Mouse (Mus musculus) small intestine, adult 2 months (tissue): ENCODE results near the gene Fcgbp. TPM values are rescaled to one million over a fixed set of nuclear protein-coding genes. Genes with fewer than 3 reads are reported as not detected.
A peak's percentile ranks its signal among the peaks of the same experiment; 100 is the strongest.

Source experiments
- H3K27ac ChIP-seq: fragments of 200-500 bp; 2 replicates; pipeline ENCODE4 v1.5.1; 2012; ENCODE audit warnings: low read depth, low read length, control low read depth, inconsistent platforms; ENCODE audit not compliant: insufficient read depth
- H3K27me3 ChIP-seq: fragments of 200-500 bp; 2 replicates; pipeline ENCODE4 v1.6.1; 2012; ENCODE audit warnings: mild to moderate bottlenecking, moderate library complexity, low read length, inconsistent platforms; ENCODE audit not compliant: control insufficient read depth, insufficient read depth
- H3K36me3 ChIP-seq: fragments of 200-500 bp; 2 replicates; pipeline ENCODE4 v1.6.1; 2012; ENCODE audit warnings: mild to moderate bottlenecking, low read length, control low read depth, inconsistent platforms; ENCODE audit not compliant: control insufficient read depth, insufficient read depth
- H3K4me1 ChIP-seq: fragments of 200-500 bp; 2 replicates; pipeline ENCODE4 v1.6.1; 2012; ENCODE audit warnings: low read length, inconsistent platforms, mixed read lengths; ENCODE audit not compliant: control insufficient read depth, insufficient read depth, insufficient read length
- H3K4me3 ChIP-seq: fragments of 200-500 bp; 2 replicates; pipeline ENCODE4 v1.5.1; 2012; ENCODE audit warnings: low read depth, mild to moderate bottlenecking, control low read depth, inconsistent platforms, low read length, moderate library complexity
- CTCF ChIP-seq: fragments of 200-500 bp; IDR thresholded peaks from 2 replicates; pipeline ENCODE4 v1.5.1; 2012; ENCODE audit warnings: low read depth, mild to moderate bottlenecking, control low read depth, inconsistent platforms, low read length, moderate library complexity, mixed read lengths; ENCODE audit not compliant: insufficient replicate concordance, insufficient read length; ENCODE audit errors: extremely low read depth
- POLR2A ChIP-seq: fragments of 200-500 bp; IDR thresholded peaks from 2 replicates; pipeline ENCODE4 v1.6.1; 2012; ENCODE audit warnings: low read depth, mild to moderate bottlenecking, control low read depth, inconsistent platforms, low read length, moderate library complexity
- WGBS: fragments of 180-500 bp; shearing (Covaris S2); methylation state at CpG from one replicate; pipeline ENCODE4 v1.1.7; 2018; 5-methylcytosine and 5-hydroxymethylcytosine counted together
- polyA plus RNA-seq: library from polyadenylated mRNA; depleted of rRNA; stranded (reverse); fragments of >200 nt; gene quantifications from 2 replicates; pipeline ENCODE4 v1.2.3, GENCODE M21; 2012; rRNA removed

Fcgbp gene
- polyA plus RNA-seq, 1 experiment = 3,973 TPM

DNA sequence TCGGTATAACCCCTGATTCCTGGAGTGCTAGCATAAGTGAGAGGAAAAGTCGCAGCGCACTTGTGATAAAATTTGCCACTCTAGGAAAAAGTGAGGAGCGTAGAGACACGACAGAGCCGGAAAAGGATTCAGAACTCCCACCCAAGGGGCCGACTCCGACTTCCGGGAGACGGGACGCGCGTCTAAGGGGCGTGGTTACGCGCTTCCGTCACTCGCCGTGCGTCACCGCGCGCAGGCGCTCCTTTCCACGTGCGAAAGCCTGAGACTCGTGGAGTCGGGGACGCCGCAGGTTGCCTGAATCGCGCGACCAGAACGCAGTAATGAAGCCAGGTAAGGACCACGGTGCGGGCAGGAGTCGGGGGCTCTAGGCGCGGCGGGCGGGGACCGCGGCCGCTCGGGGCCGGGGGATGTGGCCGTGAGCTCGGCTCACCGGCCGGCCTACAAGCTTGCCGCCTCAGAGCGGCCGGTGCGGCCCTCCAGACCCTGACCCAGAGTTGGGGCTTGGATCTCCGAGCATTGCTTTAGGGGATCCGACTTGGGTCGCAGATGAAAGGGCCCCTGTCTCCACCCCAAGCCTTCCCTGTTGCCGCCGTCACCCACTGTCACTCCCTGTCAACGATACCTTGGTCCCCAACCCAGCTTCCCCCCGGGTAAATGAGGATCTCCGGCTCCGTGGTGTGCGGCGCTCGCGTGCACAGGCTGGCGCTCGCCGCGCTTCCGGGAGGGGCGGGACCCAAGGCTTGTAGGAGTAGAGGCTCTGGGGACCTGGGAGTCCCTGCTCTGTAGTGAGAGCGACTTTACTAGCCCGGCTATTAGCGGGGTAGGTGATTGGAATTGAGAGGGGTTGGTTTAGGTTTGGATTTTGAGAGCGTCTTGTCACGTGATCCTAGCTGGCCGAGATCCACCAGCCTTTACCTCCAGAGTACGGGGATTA lies 98.7 kb downstream of the Fcgbp start, which contains the start of gene Fbl:
Gene Fbl (plus strand): TSS at position 222 of the 934 bp plus-strand sequence.
- peak within 1 kb of the TSS; percentile 62 for H3K27ac ChIP-seq
- under 1% methylated on average over 80 of the region's 80 CpGs for WGBS
- peak within 1 kb of the TSS; percentile 89 for H3K4me3 ChIP-seq
- TF ChIP-seq POLR2A (peak; percentile 69), CTCF (no peak)
- H3K27me3 ChIP-seq = no peaks in the 10 kb centered on the region
- peaks cover 5% of the 10 kb centered on the region; the same call in 1 of the 2 replicates for H3K4me1 ChIP-seq
- no peaks in the 10 kb centered on the region for H3K36me3 ChIP-seq

Other genes starting within 250 kb of the Fcgbp start
- 0.11 and 0.13 TPM in 2 replicates for gene Zfp59, start 232.6 kb upstream of the Fcgbp start, polyA plus RNA-seq
- 0.11 and 0.13 TPM in 2 replicates for gene Zfp607a, start 213.7 kb upstream of the Fcgbp start, polyA plus RNA-seq
- 0.39 and 0.48 TPM in 2 replicates for gene Zfp974, start 141.8 kb upstream of the Fcgbp start, polyA plus RNA-seq
- gene Zfp780b, start 92.1 kb upstream of the Fcgbp start, polyA plus RNA-seq = 0.22 and 0.62 TPM in 2 replicates
- 0.15 and 0.23 TPM in 2 replicates for gene Zfp850, start 57.1 kb upstream of the Fcgbp start, polyA plus RNA-seq
- gene Psmc4, start 21.1 kb upstream of the Fcgbp start, polyA plus RNA-seq = 51.2 and 74.1 TPM in 2 replicates
- gene 9530053A07Rik, start 58.2 kb downstream of the Fcgbp start, polyA plus RNA-seq = 0.01 and 0.57 TPM in 2 replicates
- 15.7 and 26.6 TPM in 2 replicates for gene Fbl, start 98.5 kb downstream of the Fcgbp start, polyA plus RNA-seq
- gene Dyrk1b, start 108.2 kb downstream of the Fcgbp start, polyA plus RNA-seq = 19.0 and 58.6 TPM in 2 replicates
- 1.1 and 2.3 TPM in 2 replicates for gene Eid2, start 196.6 kb downstream of the Fcgbp start, polyA plus RNA-seq
- gene Eid2b, start 206.5 kb downstream of the Fcgbp start, polyA plus RNA-seq = 3.9 and 5.8 TPM in 2 replicates
- gene Selenov, start 219.9 kb downstream of the Fcgbp start, polyA plus RNA-seq = not detected in 2 replicates
- 0.44 and 2.4 TPM in 2 replicates for gene Dll3, start 231.0 kb downstream of the Fcgbp start, polyA plus RNA-seq
- 37.3 and 62.7 TPM in 2 replicates for gene Timm50, start 240.8 kb downstream of the Fcgbp start, polyA plus RNA-seq